Mouse (Mus musculus): ENCODE measurements around the gene Atxn7. TPM values are rescaled to one million over a fixed set of nuclear protein-coding genes. Genes with fewer than 3 reads are reported as not detected.
"Not testable (repeated sequence)": the region's sequence is repeated elsewhere in the genome, so short reads cannot be mapped to it uniquely, and the experiment has no call there.

Gene Atxn7
- 10 to 100 TPM; 26.4 to 33.7 (median 29.2) TPM for total RNA-seq (2022)

DNA sequence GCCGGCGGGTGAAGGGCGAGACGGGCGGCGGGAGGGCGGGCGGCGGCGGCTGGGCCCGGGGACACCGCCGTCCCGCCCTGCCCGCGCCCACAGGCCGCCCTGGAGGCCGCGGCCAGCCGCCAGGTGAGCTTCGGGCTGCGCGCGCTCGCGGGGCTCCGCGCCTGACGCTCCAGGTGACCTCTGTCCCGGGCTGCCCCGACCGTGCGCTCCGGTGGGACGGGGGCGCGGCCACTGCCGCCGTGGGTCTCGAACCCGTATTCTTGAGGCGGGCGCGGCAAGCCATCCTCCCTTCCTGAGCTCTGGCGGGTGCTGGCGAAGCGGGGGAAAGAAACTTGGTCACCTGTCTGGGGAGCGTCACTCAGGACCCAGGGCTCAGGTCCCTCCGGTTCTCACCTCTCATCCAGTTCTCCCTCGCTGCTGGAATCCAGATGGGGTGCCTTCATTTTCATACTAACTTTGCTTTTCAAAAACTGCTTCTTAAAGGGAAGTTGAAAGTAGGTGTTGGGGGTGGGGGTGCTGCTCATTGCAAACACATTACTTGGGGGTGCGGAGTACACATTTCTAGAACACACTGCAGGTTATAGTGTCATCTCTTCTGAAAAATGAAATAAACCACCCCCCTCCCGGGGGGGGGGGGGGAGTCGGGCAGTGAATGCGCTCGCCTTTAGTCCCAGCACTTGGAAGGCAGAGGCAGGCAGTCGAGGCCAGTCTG lies at the start of gene Atxn7, which contains the start of gene Thoc7:
Gene Atxn7 (plus strand): TSS at position 40 of the 712 bp plus-strand sequence.
Gene Thoc7 (minus strand): TSS at position 452 of the 712 bp plus-strand sequence.
- DNase-seq (ENCODE audit: low spot score in 2 of 2): no peak

DNA sequence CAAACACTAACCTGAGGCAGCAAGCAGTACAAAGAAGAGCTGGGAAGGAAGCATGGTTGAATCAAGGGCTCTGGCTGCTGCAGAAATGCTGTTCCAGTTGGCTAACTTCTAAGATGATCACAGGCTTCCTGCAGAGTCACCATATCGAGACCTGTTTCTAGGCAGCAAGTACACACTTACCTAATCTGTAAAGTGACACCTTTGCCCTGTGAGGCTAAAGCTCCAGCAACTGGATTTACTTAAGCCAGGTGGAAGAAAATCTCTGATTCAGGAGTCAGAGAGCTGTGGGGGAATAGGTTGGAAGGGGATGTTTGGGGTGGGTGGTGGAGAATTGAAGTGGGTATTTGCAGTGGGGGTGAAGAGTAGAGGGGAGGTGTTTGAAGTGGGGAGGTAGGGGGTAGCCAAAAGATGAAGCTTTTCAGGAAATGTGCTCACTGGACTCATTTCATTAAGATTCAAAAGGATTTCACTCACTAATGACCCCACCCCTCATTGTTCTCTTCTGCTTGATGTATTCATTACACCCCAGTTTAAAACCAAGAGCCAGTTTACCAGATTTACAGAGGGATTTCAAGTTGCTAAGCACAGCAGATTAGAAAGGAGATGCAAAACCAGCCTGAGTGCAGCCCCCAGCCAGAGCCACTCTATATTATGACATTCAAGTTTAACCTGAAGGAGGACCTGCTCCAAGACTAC lies 46.7 kb upstream of the Atxn7 start, which contains the start of gene Gm281:
Gene Gm281 (minus strand): TSS at position 92 of the 696 bp plus-strand sequence.
- DNase-seq (ENCODE audit: low spot score in 2 of 2): no peak

DNA sequence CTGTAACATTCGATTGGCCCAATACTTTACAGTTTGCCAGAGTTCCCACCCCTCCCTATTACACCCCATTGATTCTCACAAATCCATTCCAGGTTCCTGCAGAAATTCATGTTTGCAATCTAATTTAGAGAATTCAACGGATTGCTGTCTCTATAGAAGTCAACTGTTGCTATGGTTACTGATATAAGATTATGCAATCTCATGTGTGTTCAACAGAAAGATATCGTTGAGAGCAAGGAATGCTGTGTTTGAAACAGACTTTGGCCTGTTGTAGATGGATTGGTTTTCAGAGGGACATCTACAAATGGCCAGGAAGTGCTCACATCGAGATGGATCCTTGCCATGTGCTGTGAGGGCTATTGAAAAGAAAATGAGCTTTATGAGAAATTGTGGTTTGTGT lies 46.0 kb upstream of the Atxn7 start:
- no peak for DNase-seq (ENCODE audit: low spot score in 2 of 2)

DNA sequence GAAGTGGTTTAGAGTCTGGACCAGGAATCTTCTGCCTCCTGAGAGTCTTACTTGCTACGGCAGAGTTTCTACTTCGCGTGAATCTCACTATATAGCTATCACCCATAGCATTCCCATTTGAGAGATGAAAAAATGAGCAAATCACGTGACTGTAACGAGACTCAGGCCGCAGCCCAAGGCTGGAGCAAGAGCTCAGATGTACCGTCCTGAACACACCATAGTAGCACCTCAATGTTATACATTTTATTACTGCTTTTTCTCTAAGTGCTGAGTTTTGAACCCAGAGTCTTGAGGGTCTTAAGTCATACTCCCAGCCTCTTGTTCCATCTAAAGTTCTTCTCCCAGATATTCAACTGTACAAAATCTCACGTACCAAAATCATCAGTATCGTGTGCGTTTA lies 44.0 kb upstream of the Atxn7 start:
- no peak for DNase-seq (ENCODE audit: low spot score in 2 of 2)

DNA sequence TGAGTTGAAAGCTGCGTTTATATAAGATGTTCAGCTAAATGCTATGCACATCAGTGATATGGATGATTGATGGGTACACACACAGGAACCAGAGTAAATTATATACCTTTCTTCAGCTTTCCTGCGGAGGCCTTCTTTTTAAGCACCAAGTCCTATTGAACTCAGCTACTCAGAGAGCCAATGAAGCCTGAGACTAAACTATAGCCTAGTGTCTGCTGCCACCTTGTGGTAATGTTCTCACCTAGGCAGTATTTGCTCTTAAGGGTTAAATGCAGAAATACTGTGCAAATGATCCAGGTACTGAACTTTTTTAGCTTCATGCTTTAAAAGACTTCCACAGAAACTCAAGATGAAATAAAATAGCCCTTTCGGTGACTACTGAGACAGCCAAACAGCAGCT lies 43.6 kb upstream of the Atxn7 start:
- DNase-seq (ENCODE audit: low spot score in 2 of 2): peak; percentile 39 to 62

DNA sequence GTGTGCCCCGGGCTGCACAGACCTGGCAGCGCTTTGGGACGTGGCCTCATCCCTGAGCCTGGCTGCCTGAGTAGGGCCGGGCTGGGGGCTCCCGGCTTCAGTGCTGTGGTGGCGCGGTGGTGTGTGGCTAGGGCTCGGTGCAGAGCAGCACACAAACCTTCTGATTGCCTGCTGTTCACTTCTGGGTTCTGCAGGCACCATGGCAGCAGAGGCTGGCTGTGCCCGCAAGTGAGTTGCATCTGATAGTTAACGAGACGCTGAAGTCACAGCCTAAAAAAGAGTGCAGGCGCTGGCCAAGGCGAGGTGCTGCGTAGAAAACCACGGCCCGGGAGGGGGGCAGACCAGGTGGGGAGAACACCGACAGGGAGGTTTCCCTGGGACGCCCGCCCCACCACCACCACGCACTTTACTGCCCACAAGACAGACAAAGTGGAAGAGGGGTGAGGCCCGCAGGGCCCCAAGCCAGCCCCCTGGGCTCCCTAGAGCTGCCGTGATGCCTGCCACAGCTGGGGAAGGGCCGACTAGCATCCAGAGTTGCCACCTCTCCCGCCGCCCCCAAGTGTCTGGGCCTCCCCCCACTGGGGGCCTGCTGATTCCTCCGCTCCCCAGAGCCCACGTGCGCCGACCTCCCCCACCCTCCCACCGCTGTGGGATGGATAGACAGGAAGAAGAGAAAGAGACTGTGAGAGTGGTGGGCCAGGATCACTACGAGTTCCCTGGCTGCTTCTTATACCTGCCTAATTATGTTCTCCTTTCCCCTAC lies 27.8 kb upstream of the Atxn7 start:
- no peak for DNase-seq (ENCODE audit: low spot score in 2 of 2)

DNA sequence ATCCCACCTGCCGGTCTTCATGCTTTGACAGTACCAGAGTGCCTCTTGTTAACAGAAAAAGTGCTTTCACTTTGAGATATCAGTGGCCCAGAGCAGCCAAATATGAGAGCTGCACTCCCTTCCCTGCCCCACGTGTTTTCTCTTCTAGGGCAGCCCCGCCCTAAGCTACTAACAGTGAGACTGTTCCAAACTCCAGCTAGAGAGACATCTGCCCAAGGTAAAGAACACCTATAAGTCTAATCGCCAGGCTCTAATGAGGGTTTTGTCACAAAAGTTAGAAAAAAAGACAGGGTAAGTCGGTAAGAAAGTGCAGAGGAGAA lies 27.2 kb upstream of the Atxn7 start:
- DNase-seq (ENCODE audit: low spot score in 2 of 2): no peak

DNA sequence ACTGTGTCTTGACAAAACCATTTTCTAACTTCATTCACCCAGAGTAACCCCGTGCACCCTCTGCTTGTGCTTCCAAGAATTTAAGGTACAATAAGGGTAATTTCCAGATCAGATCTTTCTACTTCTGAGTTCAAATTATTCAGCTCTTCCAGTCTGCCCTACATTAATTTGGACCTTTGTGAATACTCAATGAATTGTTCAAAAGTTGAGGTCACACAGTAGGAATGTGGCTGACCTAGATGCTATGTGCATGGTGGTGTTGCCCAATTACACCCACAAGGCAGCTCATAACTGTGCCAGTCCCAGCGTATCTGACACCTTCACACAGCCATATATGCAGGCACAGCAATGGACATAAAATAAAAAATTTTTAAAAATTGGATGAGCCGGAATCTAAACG lies 16.6 kb upstream of the Atxn7 start:
- DNase-seq (ENCODE audit: low spot score in 2 of 2): no peak

DNA sequence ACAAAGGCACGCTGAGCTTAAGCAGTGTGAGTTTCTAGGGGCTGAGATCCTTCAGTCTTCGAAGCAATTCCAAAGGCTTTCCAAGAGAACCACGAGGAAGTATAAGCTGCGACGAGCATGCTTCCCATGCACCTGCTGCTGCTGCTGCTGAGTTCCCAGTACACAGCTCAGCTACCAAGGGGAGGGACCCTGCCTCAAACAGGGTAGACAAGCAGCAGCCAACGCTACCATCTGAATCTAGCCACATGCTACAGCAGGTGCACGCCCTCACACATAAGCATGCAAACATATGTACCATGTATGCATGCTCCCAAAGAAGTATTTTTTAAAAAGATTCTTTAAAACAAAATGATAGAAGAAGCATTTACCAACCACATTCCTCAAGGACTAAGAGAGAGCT lies 12.9 kb upstream of the Atxn7 start:
- DNase-seq (ENCODE audit: low spot score in 2 of 2): no peak

DNA sequence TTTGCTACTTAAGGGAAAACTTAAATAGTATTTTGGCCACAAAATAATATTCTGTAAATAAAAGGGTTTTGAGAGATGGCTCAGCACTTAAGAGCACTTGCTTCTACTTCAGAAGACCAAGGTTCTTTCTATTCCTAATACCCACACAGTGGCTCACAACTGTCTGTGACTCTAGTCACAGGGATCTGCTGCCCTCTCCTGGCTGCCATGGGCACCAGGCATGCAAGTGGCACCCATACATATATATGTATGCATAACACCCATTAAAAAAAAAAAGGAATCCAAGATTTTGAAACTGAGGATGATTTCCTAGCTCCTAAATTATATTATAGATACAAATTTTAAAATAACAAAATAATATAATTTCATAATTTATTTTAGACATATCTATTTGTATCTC lies 10.8 kb upstream of the Atxn7 start:
- DNase-seq (ENCODE audit: low spot score in 2 of 2): no peak

DNA sequence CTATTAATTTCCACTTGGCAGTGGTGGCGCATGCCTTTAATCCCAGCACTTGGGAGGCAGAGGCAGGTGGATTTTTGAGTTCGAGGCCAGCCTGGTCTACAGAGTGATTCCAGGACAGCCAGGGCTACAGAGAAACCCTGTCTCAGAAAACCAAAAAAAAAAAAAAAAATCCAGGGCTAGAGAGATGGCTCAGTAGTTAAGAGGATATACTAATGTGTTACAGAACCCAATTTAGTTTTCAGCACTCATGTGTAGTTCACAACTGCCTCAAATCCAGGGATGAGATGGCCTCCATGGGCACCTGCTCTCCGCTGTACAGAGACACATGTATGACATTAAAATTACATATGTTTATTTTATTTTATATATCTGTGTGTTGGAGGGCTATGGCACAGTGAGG lies 9.1 kb upstream of the Atxn7 start:
- DNase-seq (ENCODE audit: low spot score in 2 of 2): not testable (repeated sequence)

DNA sequence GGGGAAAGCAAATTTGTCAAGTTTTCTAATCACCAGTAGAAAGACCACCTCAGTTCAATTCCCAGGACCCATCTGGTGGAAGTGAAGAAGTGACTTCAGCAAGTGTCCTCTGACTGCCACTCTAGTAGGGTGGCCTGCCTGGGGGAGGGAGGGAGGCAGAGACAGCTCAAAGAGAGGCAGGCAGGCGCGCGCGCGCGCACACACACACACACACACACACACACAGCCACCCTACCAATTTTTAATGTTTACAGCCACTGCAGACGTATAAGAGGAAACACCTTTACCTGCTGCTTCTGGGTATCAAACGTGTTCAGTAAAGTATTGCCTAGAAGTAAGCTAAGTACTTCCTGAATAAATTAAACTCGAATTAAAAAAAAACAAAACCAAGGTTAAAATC lies 1.2 kb upstream of the Atxn7 start:
- DNase-seq (ENCODE audit: low spot score in 2 of 2): no peak

DNA sequence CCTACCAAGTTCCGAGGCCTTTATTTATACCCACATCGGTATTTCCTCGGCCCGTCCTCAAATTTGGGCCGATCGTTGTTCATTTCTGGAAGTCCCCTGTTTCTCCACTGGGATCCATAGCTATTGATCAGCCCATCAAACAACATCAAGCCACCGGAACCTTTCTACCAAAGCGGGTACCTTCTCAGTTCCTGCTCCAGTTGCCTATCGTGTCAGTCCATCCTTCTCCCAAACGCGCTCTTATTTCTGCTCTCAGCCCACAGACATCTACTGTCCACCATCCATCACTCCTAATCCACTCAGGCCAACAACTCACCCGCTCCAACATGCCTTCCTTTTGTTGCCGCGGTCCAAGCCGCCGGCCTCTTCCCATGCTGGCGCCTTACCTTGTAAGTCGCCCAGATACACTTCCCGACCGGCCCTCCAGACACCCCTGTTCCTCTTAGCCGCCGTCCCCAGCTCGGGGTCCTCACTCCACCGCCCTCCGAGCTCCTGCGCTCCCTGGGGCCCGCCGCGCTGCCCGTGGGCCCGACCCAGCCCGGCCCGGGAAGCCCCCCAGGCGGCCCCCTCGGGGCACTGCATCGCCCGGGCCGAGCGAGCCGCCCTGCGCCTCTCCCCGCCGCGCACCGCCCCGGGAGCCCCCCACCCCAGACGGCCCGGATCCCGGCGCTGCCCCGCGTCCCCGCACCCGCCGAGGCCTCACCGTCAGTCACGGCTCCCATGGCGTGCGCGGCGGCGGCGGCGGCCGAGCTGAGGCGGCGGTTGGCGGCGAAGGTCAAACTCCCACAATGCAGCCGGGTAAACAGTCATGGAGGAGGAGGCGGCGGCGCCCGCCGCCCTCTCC lies 536 bp upstream of the Atxn7 start:
- peak; percentile 19 to 44 for DNase-seq (ENCODE audit: low spot score in 2 of 2)

DNA sequence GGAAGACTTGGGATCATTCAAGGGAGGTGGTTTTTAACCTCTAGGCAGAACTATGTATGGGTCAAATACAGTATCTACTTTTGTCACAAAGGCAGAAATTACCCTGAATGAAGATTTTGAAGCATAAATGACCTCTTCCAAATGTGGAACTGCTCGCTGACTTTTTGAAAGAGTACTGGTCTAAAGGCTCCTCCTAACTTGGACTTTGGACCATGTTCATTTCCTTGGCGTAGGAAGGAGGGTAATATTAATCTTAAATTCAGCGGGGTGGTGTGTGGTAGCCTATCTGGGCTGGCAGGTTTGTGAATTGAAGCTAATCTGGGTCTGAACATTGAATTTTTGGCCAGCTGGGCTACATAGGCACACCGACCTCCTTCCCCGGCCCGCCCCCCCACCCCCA lies 1.2 kb downstream of the Atxn7 start:
- no peak for DNase-seq (ENCODE audit: low spot score in 2 of 2)

DNA sequence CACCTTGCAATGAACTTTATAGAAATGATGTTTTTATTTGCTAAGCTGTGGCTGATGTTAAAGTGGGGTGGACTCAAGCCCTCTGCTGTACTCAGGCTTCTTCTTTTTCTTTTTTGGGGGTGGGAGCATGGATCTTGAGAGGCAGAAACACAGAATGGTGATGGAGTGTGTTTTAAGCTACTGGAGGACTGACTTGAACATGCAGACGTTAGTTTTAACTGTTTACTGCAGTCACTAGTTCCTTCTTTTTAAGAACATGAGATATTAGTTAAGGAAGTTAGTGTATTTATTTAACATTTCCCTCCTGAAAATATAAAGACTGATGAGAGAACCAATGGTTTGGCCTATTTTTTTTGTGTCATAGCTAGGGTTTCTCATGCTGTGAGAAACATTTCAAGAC lies 2.3 kb downstream of the Atxn7 start:
- no peak for DNase-seq (ENCODE audit: low spot score in 2 of 2)

DNA sequence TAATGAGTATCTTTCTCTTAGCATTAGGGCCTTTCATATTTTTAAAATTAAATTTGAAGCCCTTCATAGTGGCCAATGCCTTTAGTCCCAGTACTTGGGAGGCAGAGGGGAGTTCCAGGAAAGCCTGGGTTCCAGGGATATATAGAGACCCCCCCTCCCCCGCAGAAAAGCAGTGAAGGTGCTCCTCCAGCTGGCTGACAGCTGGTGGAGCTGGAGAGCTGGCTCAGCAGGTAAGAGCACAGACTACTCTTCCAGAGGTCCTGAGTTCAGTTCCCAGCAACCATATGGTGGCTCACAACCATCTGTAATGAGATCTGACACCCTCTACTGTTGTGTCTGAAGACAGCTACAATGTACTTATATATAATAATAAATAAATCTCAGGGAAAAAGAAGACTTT lies 6.4 kb downstream of the Atxn7 start:
- DNase-seq (ENCODE audit: low spot score in 2 of 2): no peak

DNA sequence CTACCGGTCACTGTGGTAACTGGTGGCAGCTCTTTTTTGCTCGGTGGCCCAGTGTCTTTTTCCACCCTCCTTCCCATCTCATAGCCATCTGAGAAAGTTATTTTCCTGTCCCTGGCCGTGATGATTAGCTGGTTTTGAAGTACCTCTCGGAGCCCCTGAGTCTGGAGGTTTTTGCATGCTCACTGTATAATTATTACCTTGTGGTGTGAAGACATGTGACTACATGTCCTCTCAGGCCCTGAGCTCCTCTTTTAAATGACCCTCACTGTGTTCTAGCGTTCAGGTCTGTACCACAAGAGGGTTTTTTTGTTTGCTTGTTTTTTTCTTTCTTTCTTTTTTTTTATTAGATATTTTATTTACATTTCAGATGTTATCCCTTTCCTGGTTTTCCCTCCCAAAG lies 7.2 kb downstream of the Atxn7 start:
- DNase-seq (ENCODE audit: low spot score in 2 of 2): no peak

DNA sequence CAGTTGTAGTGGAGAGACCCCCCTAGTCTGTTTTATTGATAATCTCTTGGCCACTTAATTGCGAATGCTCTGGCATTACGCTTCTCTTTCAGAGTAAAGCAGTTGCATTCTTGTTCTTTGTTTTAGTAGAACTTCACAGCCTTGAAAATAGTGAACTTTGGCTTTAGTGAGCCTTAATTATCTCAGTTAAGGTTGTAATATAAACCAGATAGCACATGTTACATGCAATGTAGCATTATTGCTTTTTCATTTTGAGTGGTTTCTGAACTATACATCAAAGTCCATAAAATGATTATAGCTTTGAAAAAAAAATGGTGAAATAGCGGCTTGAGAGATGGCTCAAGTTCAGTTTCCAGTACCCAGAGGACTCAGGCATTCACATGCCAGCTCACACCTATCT lies 9.3 kb downstream of the Atxn7 start:
- DNase-seq (ENCODE audit: low spot score in 2 of 2): no peak

DNA sequence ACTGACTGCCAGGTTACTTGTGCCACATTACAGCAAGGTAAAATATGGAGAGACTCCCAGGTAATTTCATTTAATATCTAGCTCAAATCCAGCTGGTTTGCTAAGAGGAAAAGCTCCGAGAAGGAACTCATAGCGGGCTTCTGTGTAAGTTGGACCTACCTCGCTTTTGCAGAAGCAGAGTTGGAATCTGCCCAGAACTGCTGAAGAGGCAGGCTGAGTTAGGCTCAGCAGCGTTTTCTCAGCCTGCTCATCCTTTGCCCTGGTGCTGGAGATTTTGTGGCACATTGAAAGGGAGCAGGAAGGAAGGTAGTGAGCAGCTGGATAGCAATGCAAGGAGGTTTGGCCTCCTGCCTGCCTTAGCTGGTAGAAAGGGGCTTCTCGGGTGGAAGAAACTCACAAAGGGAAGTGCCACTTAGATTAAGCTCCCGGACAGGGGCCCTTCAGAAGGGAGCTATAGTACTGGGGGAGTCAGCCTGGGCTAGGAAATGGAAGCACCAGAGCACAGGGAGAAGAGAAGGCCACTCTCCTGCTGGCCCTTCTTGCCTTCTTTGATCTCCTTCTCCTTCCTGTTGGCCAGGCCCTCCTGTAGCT lies 10.5 kb downstream of the Atxn7 start:
- no peak for DNase-seq (ENCODE audit: low spot score in 2 of 2)

DNA sequence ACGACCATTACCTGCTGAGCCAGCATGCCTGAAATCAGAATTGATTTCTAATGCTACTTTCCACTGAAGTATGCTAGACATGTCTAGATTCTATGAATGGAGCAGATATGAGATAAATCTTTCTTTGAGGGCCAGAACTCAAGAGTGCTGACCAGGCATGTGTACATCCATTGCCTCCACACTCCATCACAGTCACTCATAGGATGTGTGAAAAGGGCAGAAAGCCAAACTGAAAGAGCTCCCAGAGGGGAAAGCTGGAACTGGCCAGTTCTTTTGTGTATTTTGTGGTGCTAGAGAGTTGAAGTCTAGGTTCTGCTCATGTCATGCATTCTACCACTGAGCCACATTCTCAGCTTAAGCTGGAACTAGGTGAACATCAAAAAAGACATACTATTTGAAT lies 16.3 kb downstream of the Atxn7 start:
- no peak for DNase-seq (ENCODE audit: low spot score in 2 of 2)

DNA sequence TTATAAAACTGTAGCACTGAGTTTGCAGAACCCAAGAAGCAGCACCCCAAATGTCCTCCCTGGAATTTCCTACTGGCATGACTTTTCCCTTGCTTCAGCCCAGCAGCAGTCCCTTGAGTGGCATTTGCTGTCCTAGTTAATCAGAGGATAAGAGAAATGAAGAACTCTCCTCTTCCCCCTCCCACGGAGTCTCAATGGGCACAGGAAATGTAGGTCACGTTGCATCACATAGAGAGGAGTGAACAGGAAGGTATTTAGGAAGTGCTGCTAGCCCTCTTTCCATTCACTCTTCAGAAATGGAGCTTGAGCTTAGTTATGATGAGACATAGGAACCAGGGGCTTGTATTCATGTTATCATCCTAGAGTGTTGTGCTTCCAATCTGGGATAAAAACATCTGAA lies 20.0 kb downstream of the Atxn7 start:
- no peak for DNase-seq (ENCODE audit: low spot score in 2 of 2)
